Mouse (Mus musculus) hindbrain, embryonic 10.5 days (tissue): Measurements from ENCODE around the gene Hspbp1. TPM values are rescaled to one million over a fixed set of nuclear protein-coding genes. Genes with fewer than 3 reads are reported as not detected.
A peak's percentile ranks its signal among the peaks of the same experiment; 100 is the strongest.

Source experiments
- DNase-seq: peaks from one replicate; pipeline ENCODE4 v3.0.0-alpha.2; 2017; ENCODE audit warnings: low spot score
- H3K27ac ChIP-seq: fragments of 300-500 bp; sonication (generic); 2 replicates; pipeline ENCODE4 v1.5.1; 2016; ENCODE audit warnings: mild to moderate bottlenecking, moderate library complexity
- H3K27me3 ChIP-seq: fragments of 300-500 bp; sonication (generic); 2 replicates; pipeline ENCODE4 v1.6.1; 2016; ENCODE audit warnings: mild to moderate bottlenecking; ENCODE audit not compliant: poor library complexity, insufficient read depth, severe bottlenecking
- H3K36me3 ChIP-seq: fragments of 300-500 bp; sonication (generic); 2 replicates; pipeline ENCODE4 v1.6.1; 2016; ENCODE audit warnings: mild to moderate bottlenecking, moderate library complexity
- H3K4me1 ChIP-seq: fragments of 300-500 bp; sonication (generic); replicated peaks from 2 replicates; pipeline ENCODE4 v1.6.1; 2016; ENCODE audit warnings: mild to moderate bottlenecking
- H3K4me3 ChIP-seq: fragments of 300-500 bp; sonication (generic); 2 replicates; pipeline ENCODE4 v1.5.1; 2016; ENCODE audit warnings: mild to moderate bottlenecking, moderate library complexity
- H3K9me3 ChIP-seq: fragments of 300-500 bp; sonication (generic); 2 replicates; pipeline ENCODE4 v1.6.1; 2016; ENCODE audit warnings: mild to moderate bottlenecking, moderate library complexity
- WGBS: fragments of 180-500 bp; shearing (Covaris S2); methylation state at CpG from one replicate; pipeline ENCODE4 v1.1.7; 2016; 5-methylcytosine and 5-hydroxymethylcytosine counted together
- polyA plus RNA-seq: library from polyadenylated mRNA; unstranded; fragments of >200 nt; fragmentation: Nextera tagmentation; extraction: Ambion mirVana; gene quantifications from 2 replicates; pipeline ENCODE4 v1.2.1, GENCODE M21; 2016

Hspbp1 gene
- polyA plus RNA-seq, 1 experiment from 2014 or later, result 139 TPM

GRCm38 (mm10) chr7:4647992-4648391, 36.9 kb downstream of the Hspbp1 start:
- 89% methylated on average over 2 of the region's 2 CpGs for WGBS
- H3K36me3 ChIP-seq, result peaks cover 62% of the 10 kb centered on the region
- DNase-seq, result no peak

DNA sequence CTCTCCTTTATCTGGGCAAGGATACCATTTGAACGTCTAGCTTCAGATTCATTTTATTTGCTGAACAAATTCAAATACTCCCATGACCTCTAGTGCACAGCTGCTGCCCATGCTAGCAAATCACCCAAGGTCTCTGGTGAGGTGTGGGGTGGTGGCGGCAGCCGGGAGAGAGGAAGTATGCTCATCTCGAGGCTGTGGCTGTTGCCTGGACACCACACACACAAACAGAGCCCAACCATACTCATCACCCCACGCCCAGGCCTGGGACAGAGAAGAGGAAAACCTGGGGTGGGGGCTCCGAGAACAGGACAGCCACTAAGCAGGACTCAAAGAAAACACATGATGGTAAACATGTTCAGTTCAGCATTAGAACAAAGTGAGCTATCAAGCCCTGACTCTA, 37.6 kb downstream of the Hspbp1 start:
- Histone ChIP-seq H3K9me3 (no peaks in the 10 kb centered on the region), H3K27me3 (no peaks in the 10 kb centered on the region), H3K4me1 (no peaks in the 10 kb centered on the region), H3K36me3 (peaks cover 62% of the 10 kb centered on the region), H3K27ac (no peak overlapping the region), H3K4me3 (no peak overlapping the region)
- WGBS, result 83% methylated on average over 6 of the region's 6 CpGs
- DNase-seq, result no peak

More at GRCm38 (mm10) chr7:4647992-4648391, 36.9 kb downstream of the Hspbp1 start:
- Histone ChIP-seq H3K4me3 (no peak overlapping the region), H3K9me3 (no peaks in the 10 kb centered on the region), H3K27ac (no peak overlapping the region), H3K27me3 (no peaks in the 10 kb centered on the region), H3K4me1 (0 out of 2 replicates have a peak, but pooled peaks cover 3% of the 10 kb centered on the region)

DNA sequence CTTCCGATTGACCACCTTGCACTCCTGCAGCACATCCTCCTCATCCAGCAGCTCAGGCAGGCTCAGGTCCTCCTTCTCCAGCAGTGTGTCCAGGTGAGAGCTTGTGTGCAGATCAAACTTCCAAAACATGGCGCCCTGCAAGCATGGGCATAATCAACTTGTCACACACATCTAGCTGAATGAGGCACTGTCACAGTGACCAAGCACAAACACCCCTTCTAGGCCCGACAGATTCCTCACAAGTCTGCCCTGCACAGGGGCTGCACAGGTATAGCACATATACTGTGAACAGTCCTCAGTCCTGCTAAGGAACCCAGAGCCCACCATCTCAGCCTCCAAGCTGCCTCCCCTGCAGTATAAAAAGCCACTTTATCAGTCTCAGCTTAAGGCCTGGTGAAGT, 38.1 kb downstream of the Hspbp1 start:
- Histone ChIP-seq H3K27ac (no peak overlapping the region), H3K4me1 (no peaks in the 10 kb centered on the region), H3K36me3 (peaks cover 64% of the 10 kb centered on the region), H3K4me3 (no peak overlapping the region), H3K9me3 (no peaks in the 10 kb centered on the region), H3K27me3 (no peaks in the 10 kb centered on the region)
- WGBS, result 86% methylated on average over 3 of the region's 3 CpGs
- no peak for DNase-seq

DNA sequence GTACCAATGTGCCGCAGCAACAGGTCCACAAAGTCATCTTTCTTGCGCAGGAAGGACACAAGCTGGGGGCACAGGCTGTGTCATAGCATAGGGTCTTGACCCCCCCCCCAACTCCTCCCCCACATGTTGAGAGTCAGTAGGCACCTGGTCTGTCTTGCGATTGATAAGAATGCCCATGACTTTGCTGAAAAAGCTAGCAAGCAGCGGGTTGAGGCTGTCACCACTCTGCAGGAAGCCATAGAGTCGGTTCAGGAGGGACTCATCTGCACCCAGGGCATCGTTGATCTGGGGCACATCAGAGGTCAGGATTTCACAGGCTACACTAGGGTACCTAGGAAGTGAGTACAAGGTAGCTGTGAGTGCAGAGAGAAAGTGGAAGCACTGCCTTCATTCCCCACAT, 41.6 kb downstream of the Hspbp1 start:
- Histone ChIP-seq H3K27me3 (no peaks in the 10 kb centered on the region), H3K4me3 (no peak overlapping the region), H3K4me1 (no peaks in the 10 kb centered on the region), H3K9me3 (no peaks in the 10 kb centered on the region), H3K27ac (no peak overlapping the region), H3K36me3 (peaks cover 91% of the 10 kb centered on the region)
- DNase-seq, result no peak
- WGBS, result 94% methylated on average over 6 of the region's 6 CpGs

DNA sequence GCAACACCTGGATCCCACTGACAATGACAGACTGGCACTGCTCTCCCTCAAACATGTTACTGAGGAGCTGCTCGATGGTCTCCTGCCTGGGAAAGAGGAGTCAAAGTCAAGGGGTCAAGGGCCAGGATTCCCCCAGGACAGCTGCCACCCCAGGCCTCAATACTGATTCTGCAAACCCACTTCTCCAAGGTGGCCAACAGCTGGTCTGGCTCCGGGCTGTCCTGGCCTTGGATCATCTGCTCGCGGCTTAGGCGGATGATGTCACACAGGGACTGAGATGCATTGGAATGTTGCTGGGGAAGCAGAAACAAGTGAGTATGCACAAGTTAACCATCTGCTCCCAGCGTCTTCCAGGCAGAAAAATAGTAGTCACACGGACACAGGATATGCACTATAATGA, 42.9 kb downstream of the Hspbp1 start:
- Histone ChIP-seq H3K4me3 (no peak overlapping the region), H3K36me3 (peaks cover 99% of the 10 kb centered on the region), H3K4me1 (no peaks in the 10 kb centered on the region), H3K27ac (no peak overlapping the region), H3K27me3 (no peaks in the 10 kb centered on the region), H3K9me3 (no peaks in the 10 kb centered on the region)
- DNase-seq, result no peak
- 90% methylated on average over 7 of the region's 7 CpGs for WGBS

DNA sequence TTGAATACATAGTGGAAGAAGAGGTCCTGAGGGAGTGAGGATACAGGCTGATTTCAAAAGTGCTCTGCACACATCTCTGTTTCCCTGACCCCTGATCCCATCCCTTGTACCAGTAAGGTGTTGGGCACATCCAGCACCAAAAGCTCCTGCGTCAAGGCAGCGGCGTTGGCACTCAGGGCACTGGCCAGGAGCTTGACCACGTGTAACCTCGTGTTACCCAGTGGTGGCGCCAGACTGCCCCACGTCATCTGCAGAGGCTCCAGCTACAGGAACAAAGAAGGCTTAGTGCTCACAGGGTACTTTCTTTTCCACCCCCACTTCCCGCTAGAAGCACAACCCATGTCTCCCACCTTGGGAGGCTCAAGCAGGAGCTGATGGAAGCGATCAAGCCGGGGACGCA, 43.7 kb downstream of the Hspbp1 start:
- Histone ChIP-seq H3K4me1 (no peaks in the 10 kb centered on the region), H3K4me3 (no peak overlapping the region), H3K9me3 (no peaks in the 10 kb centered on the region), H3K27ac (no peak overlapping the region), H3K27me3 (no peaks in the 10 kb centered on the region), H3K36me3 (peaks cover 100% of the 10 kb centered on the region)
- WGBS, result 86% methylated on average over 11 of the region's 11 CpGs
- DNase-seq, result no peak

GRCm38 (mm10) chr7:4636179-4636578, 48.7 kb downstream of the Hspbp1 start:
- Histone ChIP-seq H3K9me3 (no peaks in the 10 kb centered on the region), H3K4me3 (no peak overlapping the region), H3K27ac (no peak overlapping the region), H3K27me3 (no peaks in the 10 kb centered on the region), H3K36me3 (peaks cover 97% of the 10 kb centered on the region), H3K4me1 (no peaks in the 10 kb centered on the region)
- WGBS, result 83% methylated on average over 4 of the region's 4 CpGs
- DNase-seq, result no peak

DNA sequence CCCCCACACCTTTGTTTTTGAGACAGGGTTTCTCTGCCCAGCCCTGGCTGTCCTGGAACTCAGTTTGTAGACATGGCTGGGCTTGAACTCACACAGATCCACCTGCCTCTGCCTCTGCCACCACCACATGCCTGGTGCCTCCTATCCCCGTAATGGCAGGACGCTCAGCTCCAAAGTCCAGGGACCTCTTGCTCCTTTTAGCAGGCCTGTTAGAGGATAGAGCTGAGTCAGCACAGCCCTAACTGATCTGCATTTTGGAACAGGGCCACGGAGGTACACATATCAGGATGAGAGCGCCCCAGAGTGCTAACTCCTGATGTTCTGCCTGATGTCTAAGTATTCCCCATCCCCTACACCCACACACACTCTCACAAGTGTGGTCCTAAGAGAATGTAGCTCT, 53.8 kb downstream of the Hspbp1 start, which contains the start of gene Tmem86b:
TSS of gene Tmem86b (minus strand) at position 392 of the 400 bp plus-strand sequence.
- H3K27ac ChIP-seq, result no peak within 1 kb of the TSS
- H3K4me3 ChIP-seq, result 0 out of 2 replicates have a peak within 1 kb of the TSS, but pooled peaks have one; percentile 2
- H3K4me1 ChIP-seq, result no peaks in the 10 kb centered on the region
- DNase-seq, result no peak
- peaks cover 80% of the 10 kb centered on the region for H3K36me3 ChIP-seq
- 92% methylated on average over 4 of the region's 4 CpGs for WGBS
- H3K9me3 ChIP-seq, result no peaks in the 10 kb centered on the region
- no peaks in the 10 kb centered on the region for H3K27me3 ChIP-seq

- Histone ChIP-seq H3K36me3 (peaks cover 72% of the 10 kb centered on the region), H3K4me3 (peak overlapping the region; percentile 2; the same call in 1 of the 2 replicates), H3K27ac (no peak overlapping the region), H3K27me3 (no peaks in the 10 kb centered on the region), H3K4me1 (no peaks in the 10 kb centered on the region), H3K9me3 (no peaks in the 10 kb centered on the region)
- no peak for DNase-seq
- WGBS, result 89% methylated on average over 1 of the region's 1 CpGs
These were observed 54.7 kb downstream of the Hspbp1 start for GRCm38 (mm10) chr7:4630198-4630597.

DNA sequence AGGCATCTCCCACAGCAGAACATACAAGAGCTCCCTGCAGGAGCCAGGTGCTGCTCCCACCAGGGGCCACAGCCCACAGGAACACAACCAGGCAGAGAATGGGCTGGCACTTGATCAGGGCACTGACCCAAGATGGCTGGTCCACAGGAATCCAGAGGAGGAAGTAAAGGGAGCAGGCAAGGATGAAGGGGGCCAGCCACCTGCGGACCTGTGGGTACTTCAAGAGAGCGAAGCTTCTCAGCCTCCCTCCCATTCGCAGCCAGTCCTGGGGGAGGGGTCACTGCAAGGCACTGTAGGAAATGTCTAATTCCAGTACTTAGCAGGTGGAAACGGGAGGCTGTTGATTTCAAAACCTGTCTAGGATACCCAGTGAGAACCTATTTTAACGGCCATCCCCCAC, 55.3 kb downstream of the Hspbp1 start:
- DNase-seq, result no peak
- Histone ChIP-seq H3K27me3 (no peaks in the 10 kb centered on the region), H3K4me3 (peak overlapping the region; percentile 2; the same call in 1 of the 2 replicates), H3K27ac (no peak overlapping the region), H3K9me3 (no peaks in the 10 kb centered on the region), H3K36me3 (peaks cover 67% of the 10 kb centered on the region), H3K4me1 (no peaks in the 10 kb centered on the region)
- WGBS, result 83% methylated on average over 5 of the region's 5 CpGs

- H3K9me3 ChIP-seq, result no peaks in the 10 kb centered on the region
- 92% methylated on average over 2 of the region's 2 CpGs for WGBS
- DNase-seq, result no peak
These were observed 58.9 kb downstream of the Hspbp1 start for GRCm38 (mm10) chr7:4625928-4626327.

GRCm38 (mm10) chr7:4624343-4624742, 60.5 kb downstream of the Hspbp1 start:
- DNase-seq, result no peak
- H3K9me3 ChIP-seq, result no peaks in the 10 kb centered on the region
- H3K27ac ChIP-seq, result no peak overlapping the region
- H3K4me1 ChIP-seq, result no peaks in the 10 kb centered on the region
- no peak overlapping the region for H3K4me3 ChIP-seq
- no peaks in the 10 kb centered on the region for H3K27me3 ChIP-seq
- WGBS, result 56% methylated on average over 1 of the region's 1 CpGs
- H3K36me3 ChIP-seq, result peaks cover 15% of the 10 kb centered on the region

More at GRCm38 (mm10) chr7:4625928-4626327, 58.9 kb downstream of the Hspbp1 start:
- Histone ChIP-seq H3K4me3 (no peak overlapping the region), H3K4me1 (no peaks in the 10 kb centered on the region), H3K27ac (no peak overlapping the region), H3K27me3 (no peaks in the 10 kb centered on the region), H3K36me3 (peaks cover 31% of the 10 kb centered on the region)

DNA sequence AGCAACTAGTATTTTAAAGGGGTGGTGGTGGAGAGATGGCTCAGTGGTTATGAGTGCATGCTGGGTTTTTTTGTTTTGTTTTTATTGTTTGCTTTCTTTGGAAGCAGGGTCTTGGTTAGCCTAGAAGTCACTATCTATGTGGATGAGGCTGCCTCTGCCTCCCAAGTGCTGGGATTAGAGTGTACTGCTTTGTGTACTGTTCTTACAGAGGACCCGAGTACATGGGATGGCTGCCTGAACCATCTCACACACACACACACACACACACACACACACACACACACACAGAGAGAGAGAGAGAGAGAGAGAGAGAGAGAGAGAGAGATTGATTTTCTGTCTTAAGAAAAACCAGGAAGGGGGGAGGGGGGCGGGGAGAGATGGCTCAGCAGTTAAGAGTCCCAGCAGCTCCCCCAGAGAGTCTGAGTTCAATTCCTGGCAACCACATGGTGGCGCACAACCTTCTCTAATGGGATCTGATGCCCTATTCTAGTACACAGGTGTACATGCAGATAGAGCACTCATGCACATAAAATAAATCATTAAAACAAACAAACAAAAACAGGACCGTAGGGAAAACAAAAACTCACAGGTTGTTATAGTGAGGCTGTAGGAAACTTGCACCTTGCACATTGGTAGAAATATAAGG, 61.2 kb downstream of the Hspbp1 start:
- peaks cover 9% of the 10 kb centered on the region for H3K36me3 ChIP-seq
- 34% methylated on average over 4 of the region's 4 CpGs for WGBS
- H3K27ac ChIP-seq, result no peak overlapping the region
- DNase-seq, result peak; percentile 23
- no peaks in the 10 kb centered on the region for H3K4me1 ChIP-seq
- H3K9me3 ChIP-seq, result no peaks in the 10 kb centered on the region
- no peaks in the 10 kb centered on the region for H3K27me3 ChIP-seq
- no peak overlapping the region for H3K4me3 ChIP-seq
